Mouse (Mus musculus) cerebellum, adult 9-11 months (tissue): ENCODE results near the gene Ankrd23.

Experiments used
- DNase-seq: peaks from one replicate; pipeline ENCODE4 v3.0.0; 2022

The Ankrd23 gene

DNA sequence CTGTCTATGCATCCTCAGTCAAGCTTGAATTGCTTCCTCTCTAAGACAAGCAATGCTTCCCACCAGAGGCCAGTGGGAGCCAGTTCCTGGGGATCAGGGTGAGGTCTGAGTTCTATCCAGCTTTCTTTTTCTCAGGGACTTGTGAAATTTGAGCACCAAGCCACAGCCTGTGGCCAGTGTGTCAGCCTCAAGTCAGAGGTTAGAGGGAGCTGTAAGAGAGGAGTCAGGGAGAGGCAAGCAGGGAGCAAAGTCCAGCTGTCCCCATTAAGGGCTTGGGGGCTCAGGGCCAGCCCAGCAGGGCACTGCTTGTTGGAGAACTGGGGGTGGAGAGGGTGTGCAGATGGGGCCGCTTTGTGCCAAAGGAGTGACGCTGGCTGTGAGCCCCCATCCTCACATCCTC, 26.5 kb upstream of the Ankrd23 start:
- DNase-seq: no peak

GRCm38 (mm10) chr1:36562388-36562787, 25.7 kb upstream of the Ankrd23 start:
- DNase-seq: no peak

GRCm38 (mm10) chr1:36560903-36561302, 24.2 kb upstream of the Ankrd23 start:
- DNase-seq: no peak

DNA sequence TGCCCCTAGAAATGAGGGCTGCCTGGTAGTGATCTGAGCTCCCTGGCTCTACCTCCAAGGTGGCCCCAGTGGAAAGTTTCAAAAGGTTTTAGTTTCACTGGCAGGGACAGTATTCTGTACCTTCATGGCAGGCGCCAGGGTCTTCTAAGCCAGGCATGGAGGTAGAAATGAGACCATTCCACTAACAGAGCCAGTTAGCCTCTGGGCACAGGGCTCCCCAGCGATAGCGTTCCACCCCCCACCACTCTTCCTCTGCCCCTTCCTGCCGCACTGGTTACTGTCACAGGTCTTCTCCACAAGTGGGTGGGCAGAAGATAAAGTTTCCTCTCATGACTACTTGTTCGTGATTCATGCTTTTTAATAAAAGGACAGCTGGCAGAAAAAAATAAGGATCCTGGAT, 23.2 kb upstream of the Ankrd23 start:
- no peak for DNase-seq

GRCm38 (mm10) chr1:36559256-36559655, 22.6 kb upstream of the Ankrd23 start:
- no peak for DNase-seq

- peak; percentile 77 for DNase-seq
Measured at GRCm38 (mm10) chr1:36558031-36558993, 21.6 kb upstream of the Ankrd23 start, which contains the start of gene Sema4c. Gene Sema4c (minus strand): TSS chr1:36558349.

DNA sequence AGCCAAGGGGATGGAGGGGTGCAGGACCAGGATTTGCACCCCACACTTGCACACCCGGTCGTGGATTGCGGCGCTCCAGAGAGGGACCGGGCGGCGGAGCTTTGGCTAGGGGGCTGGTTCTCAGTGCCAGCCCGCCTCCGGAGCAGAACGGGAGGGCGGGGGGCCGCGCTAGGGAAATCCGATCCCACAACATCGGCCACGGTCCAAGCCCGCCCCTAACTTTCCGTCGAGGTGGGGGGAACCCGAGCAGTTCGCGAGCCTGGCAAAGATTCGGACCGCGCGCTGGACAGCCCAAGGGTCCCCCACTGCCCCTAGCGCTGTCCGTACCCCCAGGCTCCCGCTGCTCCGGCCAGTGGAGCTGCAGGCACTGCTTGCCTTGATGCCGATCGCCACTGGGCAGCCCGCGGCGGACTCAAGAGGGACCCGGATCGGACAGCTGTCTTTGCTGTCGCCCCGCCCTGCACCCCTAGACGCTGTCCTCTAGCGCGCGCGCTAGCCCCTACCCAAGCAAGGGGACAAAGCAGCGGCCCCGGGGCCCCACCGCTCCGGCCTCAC, 20.9 kb upstream of the Ankrd23 start:
- DNase-seq: no peak

- DNase-seq: peak; percentile 92
Measured at GRCm38 (mm10) chr1:36556553-36557456, 20.1 kb upstream of the Ankrd23 start.

GRCm38 (mm10) chr1:36555798-36556395, 19.2 kb upstream of the Ankrd23 start:
- DNase-seq: peak; percentile 74

GRCm38 (mm10) chr1:36554633-36555399, 18.1 kb upstream of the Ankrd23 start:
- DNase-seq: peak; percentile 57

DNA sequence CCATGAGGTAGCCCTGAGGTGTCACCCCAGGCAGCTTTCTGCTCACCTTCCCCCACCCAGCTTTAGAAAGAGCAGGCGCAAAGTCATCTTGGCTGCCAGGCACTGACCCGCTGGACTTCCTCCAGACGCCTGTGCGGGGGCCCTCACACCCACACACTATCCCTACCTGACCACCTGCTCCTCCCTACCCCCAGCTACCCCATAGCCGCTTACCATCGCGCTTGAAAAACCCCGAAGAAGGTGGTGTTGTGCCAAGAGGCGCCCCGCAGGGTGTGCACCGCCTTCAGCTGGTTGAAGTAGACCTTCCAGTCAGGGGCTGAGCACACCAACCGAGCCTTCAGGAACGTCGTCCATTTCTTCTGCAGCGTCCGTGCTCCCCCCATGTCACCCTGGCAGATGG, 15.8 kb upstream of the Ankrd23 start:
- DNase-seq: peak; percentile 92

- peak; percentile 71 for DNase-seq
Measured at GRCm38 (mm10) chr1:36551904-36552303, 15.2 kb upstream of the Ankrd23 start.

DNA sequence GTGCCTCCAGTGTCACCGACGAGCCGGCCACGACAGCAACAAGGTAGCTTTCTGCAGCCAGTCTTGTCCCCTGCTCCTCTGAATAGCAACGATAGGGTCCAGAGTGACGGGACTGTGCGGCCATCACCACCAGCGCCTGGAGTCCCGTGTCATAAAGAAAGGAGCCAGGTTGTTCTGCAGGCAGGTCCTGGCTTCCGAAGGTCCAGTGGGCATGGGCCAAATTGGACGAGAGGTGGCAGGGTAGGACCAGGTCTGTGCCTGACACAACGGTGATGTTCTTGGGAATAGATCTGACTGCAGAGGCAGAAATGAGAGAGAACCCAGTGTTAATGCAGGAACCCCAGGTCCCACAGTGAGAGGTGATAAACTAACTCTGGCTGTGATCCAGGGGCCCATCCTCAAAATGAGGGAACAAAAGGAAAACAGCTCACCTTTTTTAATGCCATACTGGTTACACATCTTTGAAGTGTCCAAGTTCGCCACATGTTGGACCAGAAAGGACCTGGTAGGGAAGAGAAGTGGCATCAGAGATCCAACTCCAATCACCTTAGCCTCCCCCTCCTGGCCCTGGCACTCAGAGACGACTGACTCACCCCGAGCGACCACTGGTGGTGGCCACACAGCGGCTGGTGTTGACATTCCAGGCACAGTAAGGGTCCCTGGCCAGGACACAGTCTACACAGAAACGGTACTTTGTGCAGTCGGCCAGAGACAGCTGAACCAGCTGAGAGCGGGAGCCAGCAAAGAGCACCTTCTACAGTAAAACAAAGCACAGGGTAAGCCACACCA, 13.6 kb upstream of the Ankrd23 start:
- peak; percentile 76 for DNase-seq

- DNase-seq: peak; percentile 52
Measured at GRCm38 (mm10) chr1:36549491-36549890, 12.8 kb upstream of the Ankrd23 start.

- DNase-seq: no peak
Measured at GRCm38 (mm10) chr1:36548771-36549170, 12.1 kb upstream of the Ankrd23 start.

DNA sequence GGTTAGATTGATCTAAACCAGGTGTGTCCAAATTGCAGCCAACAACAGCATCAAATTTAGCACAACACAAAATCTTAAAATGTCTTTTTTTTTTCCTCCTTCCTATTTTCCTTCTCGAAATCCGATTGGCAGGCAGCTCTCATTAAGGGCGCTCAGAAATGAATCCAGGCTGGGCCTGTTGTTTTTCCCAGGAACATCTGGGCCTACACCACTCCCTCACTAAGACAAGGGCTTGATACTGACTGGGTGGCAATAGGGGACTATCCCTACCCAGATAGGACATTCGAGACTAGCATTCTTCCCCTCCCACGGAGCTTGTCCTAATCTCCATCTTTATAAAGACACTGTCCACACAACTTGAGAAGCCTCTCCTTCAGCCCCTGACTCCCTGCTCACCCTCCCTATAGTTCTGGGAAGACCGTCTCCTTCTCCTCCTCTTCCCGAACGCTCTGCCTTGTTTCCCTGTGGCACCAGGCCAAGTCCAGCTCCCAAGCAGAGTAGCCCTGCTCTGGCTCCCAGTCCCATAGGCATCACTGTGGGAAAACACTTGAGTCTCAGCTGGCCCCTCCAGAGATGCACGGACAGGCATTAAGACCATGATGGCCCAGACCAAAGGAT, 11.4 kb upstream of the Ankrd23 start:
- peak; percentile 67 for DNase-seq

- peak; percentile 99 for DNase-seq
Measured at GRCm38 (mm10) chr1:36546888-36547471, 10.3 kb upstream of the Ankrd23 start, which contains the start of gene Ankrd39. Gene Ankrd39 (minus strand): TSS chr1:36547445.

DNA sequence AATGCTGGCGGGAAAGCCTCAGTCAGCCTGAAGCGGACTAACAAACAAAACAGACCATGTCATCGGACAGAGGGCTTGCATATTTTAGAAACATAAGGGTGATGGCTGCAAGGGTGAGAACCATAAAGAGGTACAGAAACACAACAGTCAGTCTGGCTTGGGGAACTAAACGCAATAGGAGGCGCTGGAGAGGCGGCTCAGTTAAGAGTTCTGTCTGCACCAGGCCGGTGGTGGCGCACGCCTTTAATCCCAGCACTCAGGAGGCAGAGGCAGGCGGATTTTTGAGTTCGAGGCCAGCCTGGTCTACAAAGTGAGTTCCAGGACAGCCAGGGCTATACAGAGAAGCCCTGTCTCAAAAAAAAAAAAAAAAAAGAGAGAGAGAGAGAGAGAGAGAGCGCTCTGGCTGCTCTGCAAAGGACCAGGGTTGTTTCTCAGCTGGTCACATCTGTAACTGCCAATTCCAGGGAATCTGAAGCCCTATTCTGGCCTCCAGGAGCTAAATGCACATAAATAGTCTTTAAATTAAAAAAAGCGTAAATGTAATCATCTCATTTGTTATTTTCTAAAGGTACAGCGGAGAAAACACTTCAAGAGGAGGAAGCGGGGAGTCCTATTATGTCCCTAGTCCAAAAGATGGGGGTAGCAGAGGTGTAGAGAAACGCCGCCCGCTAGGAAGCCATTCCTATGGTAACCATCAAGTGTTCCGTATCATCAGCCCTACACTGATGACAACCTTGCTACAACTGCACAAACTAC, 9.3 kb upstream of the Ankrd23 start:
- DNase-seq: no peak

- DNase-seq: no peak
Measured at GRCm38 (mm10) chr1:36545382-36545781, 8.7 kb upstream of the Ankrd23 start.
